Mouse (Mus musculus): Measurements from ENCODE around the gene Rgma. TPM values are rescaled to one million over a fixed set of nuclear protein-coding genes. Genes with fewer than 3 reads are reported as not detected.

Gene Rgma
- polyA plus RNA-seq, 1 experiment from 2014 or later, result 17.3 TPM

- Histone ChIP-seq H3K4me1 (ENCODE audit: control insufficient read depth, insufficient read depth, low read length) (peaks cover 4% of the 10 kb centered on the region; the same call in 1 of the 2 replicates), H3K27me3 (ENCODE audit: control insufficient read depth, insufficient read depth, low read length) (no peaks in the 10 kb centered on the region), H3K27ac (ENCODE audit: low read depth, low read length) (no peak overlapping the region), H3K4me3 (ENCODE audit: low read length) (no peak overlapping the region), H3K9ac (ENCODE audit: low read depth, low read length) (no peak overlapping the region), H3K36me3 (ENCODE audit: control insufficient read depth, insufficient read depth, low read length) (peaks cover 43% of the 10 kb centered on the region), H3K4me2 (replicated peaks; ENCODE audit: low read depth, low read length) (no peak overlapping the region), H3K9me3 (ENCODE audit: control insufficient read depth, low read length) (no peaks in the 10 kb centered on the region)
- 90% methylated on average over 8 of the region's 8 CpGs for WGBS
- ATAC-seq (ENCODE audit: low FRiP score, low TSS enrichment), result no peak
These were observed 51.6 kb downstream of the Rgma start for GRCm38 (mm10) chr7:73426752-73427386.

- peaks cover 46% of the 10 kb centered on the region for H3K36me3 ChIP-seq (ENCODE audit: control insufficient read depth, insufficient read depth, low read length)
- H3K4me3 ChIP-seq (ENCODE audit: low read length), result no peak overlapping the region
- ATAC-seq (ENCODE audit: low FRiP score, low TSS enrichment), result no peak
- no peaks in the 10 kb centered on the region for H3K9me3 ChIP-seq (ENCODE audit: control insufficient read depth, low read length)
- no peak overlapping the region for H3K27ac ChIP-seq (ENCODE audit: low read depth, low read length)
- 94% methylated on average over 6 of the region's 6 CpGs for WGBS
- H3K9ac ChIP-seq (ENCODE audit: low read depth, low read length), result no peak overlapping the region
- H3K4me2 ChIP-seq (replicated peaks; ENCODE audit: low read depth, low read length), result no peak overlapping the region
- H3K4me1 ChIP-seq (ENCODE audit: control insufficient read depth, insufficient read depth, low read length), result no peaks in the 10 kb centered on the region
- no peaks in the 10 kb centered on the region for H3K27me3 ChIP-seq (ENCODE audit: control insufficient read depth, insufficient read depth, low read length)
These were observed 52.5 kb downstream of the Rgma start for GRCm38 (mm10) chr7:73427794-73428193.

- Histone ChIP-seq H3K36me3 (ENCODE audit: control insufficient read depth, insufficient read depth, low read length) (peaks cover 53% of the 10 kb centered on the region), H3K4me1 (ENCODE audit: control insufficient read depth, insufficient read depth, low read length) (no peaks in the 10 kb centered on the region), H3K4me2 (replicated peaks; ENCODE audit: low read depth, low read length) (no peak overlapping the region), H3K27ac (ENCODE audit: low read depth, low read length) (no peak overlapping the region), H3K9ac (ENCODE audit: low read depth, low read length) (no peak overlapping the region), H3K27me3 (ENCODE audit: control insufficient read depth, insufficient read depth, low read length) (no peaks in the 10 kb centered on the region), H3K9me3 (ENCODE audit: control insufficient read depth, low read length) (no peaks in the 10 kb centered on the region), H3K4me3 (ENCODE audit: low read length) (no peak overlapping the region)
- WGBS, result 93% methylated on average over 3 of the region's 3 CpGs
- no peak for ATAC-seq (ENCODE audit: low FRiP score, low TSS enrichment)
These were observed 53.2 kb downstream of the Rgma start for GRCm38 (mm10) chr7:73428525-73428924.

GRCm38 (mm10) chr7:73433637-73434335, 58.5 kb downstream of the Rgma start:
- H3K4me3 ChIP-seq (ENCODE audit: low read length), result no peak overlapping the region
- ATAC-seq (ENCODE audit: low FRiP score, low TSS enrichment), result no peak
- no peaks in the 10 kb centered on the region for H3K9me3 ChIP-seq (ENCODE audit: control insufficient read depth, low read length)
- no peak overlapping the region for H3K9ac ChIP-seq (ENCODE audit: low read depth, low read length)
- no peaks in the 10 kb centered on the region for H3K4me1 ChIP-seq (ENCODE audit: control insufficient read depth, insufficient read depth, low read length)
- peaks cover 83% of the 10 kb centered on the region for H3K36me3 ChIP-seq (ENCODE audit: control insufficient read depth, insufficient read depth, low read length)
- 68% methylated on average over 6 of the region's 6 CpGs for WGBS
- no peaks in the 10 kb centered on the region for H3K27me3 ChIP-seq (ENCODE audit: control insufficient read depth, insufficient read depth, low read length)
- H3K4me2 ChIP-seq (replicated peaks; ENCODE audit: low read depth, low read length), result no peak overlapping the region
- no peak overlapping the region for H3K27ac ChIP-seq (ENCODE audit: low read depth, low read length)

GRCm38 (mm10) chr7:73434336-73434677, 59.0 kb downstream of the Rgma start:
- Histone ChIP-seq H3K9me3 (ENCODE audit: control insufficient read depth, low read length) (no peaks in the 10 kb centered on the region), H3K4me1 (ENCODE audit: control insufficient read depth, insufficient read depth, low read length) (no peaks in the 10 kb centered on the region), H3K27me3 (ENCODE audit: control insufficient read depth, insufficient read depth, low read length) (no peaks in the 10 kb centered on the region), H3K4me2 (replicated peaks; ENCODE audit: low read depth, low read length) (no peak overlapping the region), H3K36me3 (ENCODE audit: control insufficient read depth, insufficient read depth, low read length) (peaks cover 83% of the 10 kb centered on the region), H3K4me3 (ENCODE audit: low read length) (no peak overlapping the region), H3K9ac (ENCODE audit: low read depth, low read length) (no peak overlapping the region), H3K27ac (ENCODE audit: low read depth, low read length) (no peak overlapping the region)
- 83% methylated on average over 2 of the region's 2 CpGs for WGBS
- no peak for ATAC-seq (ENCODE audit: low FRiP score, low TSS enrichment)

- no peak overlapping the region for H3K9ac ChIP-seq (ENCODE audit: low read depth, low read length)
- H3K4me3 ChIP-seq (ENCODE audit: low read length), result no peak overlapping the region
- no peaks in the 10 kb centered on the region for H3K4me1 ChIP-seq (ENCODE audit: control insufficient read depth, insufficient read depth, low read length)
- H3K27me3 ChIP-seq (ENCODE audit: control insufficient read depth, insufficient read depth, low read length), result no peaks in the 10 kb centered on the region
- H3K27ac ChIP-seq (ENCODE audit: low read depth, low read length), result no peak overlapping the region
- H3K9me3 ChIP-seq (ENCODE audit: control insufficient read depth, low read length), result no peaks in the 10 kb centered on the region
- WGBS, result 68% methylated on average over 12 of the region's 12 CpGs
- peaks cover 85% of the 10 kb centered on the region for H3K36me3 ChIP-seq (ENCODE audit: control insufficient read depth, insufficient read depth, low read length)
- ATAC-seq (ENCODE audit: low FRiP score, low TSS enrichment), result no peak
- H3K4me2 ChIP-seq (replicated peaks; ENCODE audit: low read depth, low read length), result no peak overlapping the region
These were observed 60.4 kb downstream of the Rgma start for GRCm38 (mm10) chr7:73435685-73436084.

- no peak overlapping the region for H3K9ac ChIP-seq (ENCODE audit: low read depth, low read length)
- WGBS, result 98% methylated on average over 3 of the region's 3 CpGs
These were observed 66.5 kb downstream of the Rgma start for GRCm38 (mm10) chr7:73441802-73442201.

GRCm38 (mm10) chr7:73442246-73442645, 66.9 kb downstream of the Rgma start:
- H3K27ac ChIP-seq (ENCODE audit: low read depth, low read length), result no peak overlapping the region
- H3K4me1 ChIP-seq (ENCODE audit: control insufficient read depth, insufficient read depth, low read length), result no peaks in the 10 kb centered on the region
- H3K4me3 ChIP-seq (ENCODE audit: low read length), result no peak overlapping the region
- peaks cover 97% of the 10 kb centered on the region for H3K36me3 ChIP-seq (ENCODE audit: control insufficient read depth, insufficient read depth, low read length)
- 96% methylated on average over 4 of the region's 4 CpGs for WGBS
- H3K9me3 ChIP-seq (ENCODE audit: control insufficient read depth, low read length), result no peaks in the 10 kb centered on the region
- no peak for ATAC-seq (ENCODE audit: low FRiP score, low TSS enrichment)
- no peak overlapping the region for H3K9ac ChIP-seq (ENCODE audit: low read depth, low read length)
- no peak overlapping the region for H3K4me2 ChIP-seq (replicated peaks; ENCODE audit: low read depth, low read length)
- no peaks in the 10 kb centered on the region for H3K27me3 ChIP-seq (ENCODE audit: control insufficient read depth, insufficient read depth, low read length)

More at GRCm38 (mm10) chr7:73441802-73442201, 66.5 kb downstream of the Rgma start:
- ATAC-seq (ENCODE audit: low FRiP score, low TSS enrichment), result no peak
- Histone ChIP-seq H3K9me3 (ENCODE audit: control insufficient read depth, low read length) (no peaks in the 10 kb centered on the region), H3K4me1 (ENCODE audit: control insufficient read depth, insufficient read depth, low read length) (no peaks in the 10 kb centered on the region), H3K4me2 (replicated peaks; ENCODE audit: low read depth, low read length) (no peak overlapping the region), H3K4me3 (ENCODE audit: low read length) (no peak overlapping the region), H3K27me3 (ENCODE audit: control insufficient read depth, insufficient read depth, low read length) (no peaks in the 10 kb centered on the region), H3K36me3 (ENCODE audit: control insufficient read depth, insufficient read depth, low read length) (peaks cover 96% of the 10 kb centered on the region), H3K27ac (ENCODE audit: low read depth, low read length) (no peak overlapping the region)

GRCm38 (mm10) chr7:73451594-73451993, 76.3 kb downstream of the Rgma start:
- no peak overlapping the region for H3K9ac ChIP-seq (ENCODE audit: low read depth, low read length)
- H3K27ac ChIP-seq (ENCODE audit: low read depth, low read length), result no peak overlapping the region
- no peak for ATAC-seq (ENCODE audit: low FRiP score, low TSS enrichment)
- WGBS, result 98% methylated on average over 4 of the region's 4 CpGs
- H3K4me2 ChIP-seq (replicated peaks; ENCODE audit: low read depth, low read length), result no peak overlapping the region
- no peaks in the 10 kb centered on the region for H3K27me3 ChIP-seq (ENCODE audit: control insufficient read depth, insufficient read depth, low read length)
- H3K9me3 ChIP-seq (ENCODE audit: control insufficient read depth, low read length), result 0 out of 2 replicates have a peak, but pooled peaks cover 4% of the 10 kb centered on the region
- H3K4me3 ChIP-seq (ENCODE audit: low read length), result no peak overlapping the region
- peaks cover 97% of the 10 kb centered on the region for H3K36me3 ChIP-seq (ENCODE audit: control insufficient read depth, insufficient read depth, low read length)
- H3K4me1 ChIP-seq (ENCODE audit: control insufficient read depth, insufficient read depth, low read length), result no peaks in the 10 kb centered on the region
